Mouse (Mus musculus) limb, embryonic 13.5 days (tissue): ENCODE results near the gene Adipoq. TPM values are rescaled to one million over a fixed set of nuclear protein-coding genes. Genes with fewer than 3 reads are reported as not detected.
A peak's percentile ranks its signal among the peaks of the same experiment; 100 is the strongest.
"Not testable (repeated sequence)": the region's sequence is repeated elsewhere in the genome, so short reads cannot be mapped to it uniquely, and the experiment has no call there.

Experiments
- ATAC-seq: fragments of 200-750 bp; cut with Nextera tagmentation; 2 replicates; pipeline ENCODE4 v1.8.0; 2017; ENCODE audit warnings: low read depth, moderate number of reproducible peaks, moderate TSS enrichment; ENCODE audit not compliant: low FRiP score
- H3K27ac ChIP-seq: fragments of 300-500 bp; sonication (generic); 2 replicates; pipeline ENCODE4 v1.5.1; 2015; ENCODE audit warnings: inconsistent platforms, mild to moderate bottlenecking, moderate library complexity
- H3K27me3 ChIP-seq: fragments of 300-500 bp; sonication (generic); 2 replicates; pipeline ENCODE4 v1.6.1; 2015; ENCODE audit warnings: mild to moderate bottlenecking, inconsistent platforms
- H3K36me3 ChIP-seq: fragments of 300-500 bp; sonication (generic); 2 replicates; pipeline ENCODE4 v1.6.1; 2015; ENCODE audit warnings: inconsistent platforms, mild to moderate bottlenecking, moderate library complexity
- H3K4me1 ChIP-seq: fragments of 300-500 bp; sonication (generic); 2 replicates; pipeline ENCODE4 v1.6.1; 2015; ENCODE audit warnings: inconsistent platforms
- H3K4me2 ChIP-seq: fragments of 300-500 bp; sonication (generic); replicated peaks from 2 replicates; pipeline ENCODE4 v1.6.1; 2015; ENCODE audit warnings: inconsistent platforms, mild to moderate bottlenecking, moderate library complexity
- H3K4me3 ChIP-seq: fragments of 300-500 bp; sonication (generic); 2 replicates; pipeline ENCODE4 v1.5.1; 2015; ENCODE audit warnings: moderate library complexity, mild to moderate bottlenecking, inconsistent platforms
- H3K9ac ChIP-seq: fragments of 300-500 bp; sonication (generic); 2 replicates; pipeline ENCODE4 v1.6.1; 2015; ENCODE audit warnings: mild to moderate bottlenecking, inconsistent platforms
- H3K9me3 ChIP-seq: fragments of 300-500 bp; sonication (generic); 2 replicates; pipeline ENCODE4 v1.6.1; 2016; ENCODE audit warnings: inconsistent platforms
- WGBS: fragments of 180-500 bp; shearing (Covaris S2); methylation state at CpG from one replicate; pipeline ENCODE4 v1.1.7; 2015; 5-methylcytosine and 5-hydroxymethylcytosine counted together
- polyA plus RNA-seq: library from polyadenylated mRNA; unstranded; fragments of >200 nt; fragmentation: Nextera tagmentation; extraction: Ambion mirVana; gene quantifications from 2 replicates; pipeline ENCODE4 v1.2.1, GENCODE M21; 2015

Adipoq gene
- 0.11 TPM in 1 of 2 replicates, not detected in the other for polyA plus RNA-seq

GRCm38 (mm10) chr16:23146280-23146679 is at the start of gene Adipoq:
Gene Adipoq, plus strand, starts transcription at chr16:23146536.
- H3K27ac ChIP-seq = no peak within 1 kb of the TSS
- no peak within 1 kb of the TSS for H3K4me2 ChIP-seq
- WGBS = 83% methylated on average over 3 of the region's 3 CpGs
- no peaks in the 10 kb centered on the region for H3K27me3 ChIP-seq
- H3K4me1 ChIP-seq = no peaks in the 10 kb centered on the region
- no peaks in the 10 kb centered on the region for H3K9me3 ChIP-seq
- H3K4me3 ChIP-seq = no peak within 1 kb of the TSS
- no peak within 1 kb of the TSS for H3K9ac ChIP-seq
- no peaks in the 10 kb centered on the region for H3K36me3 ChIP-seq
- ATAC-seq = no peak

GRCm38 (mm10) chr16:23096886-23097285 is 49.5 kb upstream of the Adipoq start:
- not testable (repeated sequence) for H3K9me3 ChIP-seq, H3K4me1 ChIP-seq, ATAC-seq, H3K4me3 ChIP-seq, H3K27ac ChIP-seq, H3K9ac ChIP-seq, H3K4me2 ChIP-seq, H3K27me3 ChIP-seq, H3K36me3 ChIP-seq
- WGBS = 88% methylated on average over 1 of the region's 1 CpGs

- ATAC-seq = not testable (repeated sequence)
These were observed 48.8 kb upstream of the Adipoq start for GRCm38 (mm10) chr16:23097290-23098104.

GRCm38 (mm10) chr16:23098105-23098452 is 48.3 kb upstream of the Adipoq start:
- not testable (repeated sequence) for H3K27me3 ChIP-seq, ATAC-seq, H3K9me3 ChIP-seq, H3K4me3 ChIP-seq, H3K27ac ChIP-seq, H3K36me3 ChIP-seq, H3K9ac ChIP-seq, H3K4me2 ChIP-seq
- WGBS = 93% methylated on average over 1 of the region's 1 CpGs
- peaks cover 12% of the 10 kb centered on the region for H3K4me1 ChIP-seq

More at GRCm38 (mm10) chr16:23097290-23098104, 48.8 kb upstream of the Adipoq start:
- H3K9me3 ChIP-seq, H3K4me2 ChIP-seq, H3K27me3 ChIP-seq, H3K27ac ChIP-seq, H3K4me3 ChIP-seq, H3K9ac ChIP-seq, H3K36me3 ChIP-seq: not testable (repeated sequence)
- 79% methylated on average over 8 of the region's 8 CpGs for WGBS
- peaks cover 12% of the 10 kb centered on the region for H3K4me1 ChIP-seq

GRCm38 (mm10) chr16:23099632-23100031 is 46.7 kb upstream of the Adipoq start:
- Histone ChIP-seq H3K4me3 (peak overlapping the region; percentile 42), H3K9ac (peak overlapping the region; percentile 65), H3K4me1 (peaks cover 12% of the 10 kb centered on the region), H3K36me3 (no peaks in the 10 kb centered on the region), H3K27me3 (no peaks in the 10 kb centered on the region), H3K9me3 (no peaks in the 10 kb centered on the region), H3K4me2 (peak overlapping the region; percentile 66), H3K27ac (no peak overlapping the region)
- 11% methylated on average over 12 of the region's 12 CpGs for WGBS
- ATAC-seq = no peak

- H3K4me3 ChIP-seq = peak overlapping the region; percentile 42
- no peaks in the 10 kb centered on the region for H3K9me3 ChIP-seq
- H3K4me2 ChIP-seq = peak overlapping the region; percentile 66
- peak overlapping the region; percentile 65 for H3K9ac ChIP-seq
- H3K36me3 ChIP-seq = no peaks in the 10 kb centered on the region
- peaks cover 12% of the 10 kb centered on the region for H3K4me1 ChIP-seq
- peak; percentile 65; the same call in 1 of the 2 replicates for ATAC-seq
- 0% methylated on average over 9 of the region's 9 CpGs for WGBS
- no peak overlapping the region for H3K27ac ChIP-seq
- H3K27me3 ChIP-seq = no peaks in the 10 kb centered on the region
These were observed 46.2 kb upstream of the Adipoq start for GRCm38 (mm10) chr16:23100099-23100575.

- Histone ChIP-seq H3K27me3 (no peaks in the 10 kb centered on the region), H3K9ac (peak overlapping the region; percentile 65), H3K4me3 (peak overlapping the region; percentile 42), H3K27ac (no peak overlapping the region), H3K36me3 (no peaks in the 10 kb centered on the region), H3K4me2 (peak overlapping the region; percentile 66), H3K9me3 (no peaks in the 10 kb centered on the region), H3K4me1 (peaks cover 12% of the 10 kb centered on the region)
- 13% methylated on average over 10 of the region's 10 CpGs for WGBS
- no peak; the same call in 1 of the 2 replicates for ATAC-seq
These were observed 45.7 kb upstream of the Adipoq start for GRCm38 (mm10) chr16:23100613-23101012.

GRCm38 (mm10) chr16:23102340-23103037 is 43.8 kb upstream of the Adipoq start:
- peak overlapping the region; percentile 42 for H3K4me3 ChIP-seq
- WGBS = 10% methylated on average over 15 of the region's 15 CpGs
- no peak for ATAC-seq
- no peaks in the 10 kb centered on the region for H3K9me3 ChIP-seq
- no peak overlapping the region for H3K27ac ChIP-seq
- no peaks in the 10 kb centered on the region for H3K36me3 ChIP-seq
- peak overlapping the region; percentile 66 for H3K9ac ChIP-seq
- H3K4me1 ChIP-seq = peaks cover 12% of the 10 kb centered on the region
- H3K27me3 ChIP-seq = no peaks in the 10 kb centered on the region
- peak overlapping the region; percentile 64 for H3K4me2 ChIP-seq

GRCm38 (mm10) chr16:23103038-23103745 is 43.1 kb upstream of the Adipoq start:
- Histone ChIP-seq H3K4me2 (peak overlapping the region; percentile 64), H3K36me3 (no peaks in the 10 kb centered on the region), H3K4me3 (peak overlapping the region; percentile 42), H3K4me1 (peaks cover 12% of the 10 kb centered on the region), H3K27me3 (no peaks in the 10 kb centered on the region), H3K9me3 (no peaks in the 10 kb centered on the region), H3K27ac (no peak overlapping the region), H3K9ac (peak overlapping the region; percentile 66)
- ATAC-seq = no peak
- 41% methylated on average over 17 of the region's 17 CpGs for WGBS

GRCm38 (mm10) chr16:23103841-23104240 is 42.5 kb upstream of the Adipoq start:
- Histone ChIP-seq H3K4me1 (peaks cover 12% of the 10 kb centered on the region), H3K36me3 (peaks cover 3% of the 10 kb centered on the region), H3K9ac (no peak overlapping the region), H3K4me2 (no peak overlapping the region), H3K27me3 (no peaks in the 10 kb centered on the region), H3K4me3 (no peak overlapping the region), H3K27ac (no peak overlapping the region), H3K9me3 (no peaks in the 10 kb centered on the region)
- ATAC-seq = no peak
- 68% methylated on average over 2 of the region's 2 CpGs for WGBS

- peaks cover 24% of the 10 kb centered on the region for H3K4me1 ChIP-seq
- H3K27me3 ChIP-seq = no peaks in the 10 kb centered on the region
- H3K4me2 ChIP-seq = no peak overlapping the region
- H3K27ac ChIP-seq = no peak overlapping the region
- H3K36me3 ChIP-seq = peaks cover 25% of the 10 kb centered on the region
- H3K9me3 ChIP-seq = no peaks in the 10 kb centered on the region
- ATAC-seq = no peak
- H3K4me3 ChIP-seq = no peak overlapping the region
- WGBS = 74% methylated on average over 7 of the region's 7 CpGs
- no peak overlapping the region for H3K9ac ChIP-seq
These were observed 40.2 kb upstream of the Adipoq start for GRCm38 (mm10) chr16:23106121-23106520.
